Mouse (Mus musculus) heart, embryonic 14.5 days (tissue): ENCODE results near the gene H2-M10.6. TPM values are rescaled to one million over a fixed set of nuclear protein-coding genes. Genes with fewer than 3 reads are reported as not detected.

ENCODE experiments used
- ATAC-seq: fragments of 200-750 bp; cut with Nextera tagmentation; 2 replicates; pipeline ENCODE4 v1.8.0; 2017; ENCODE audit warnings: low read depth, moderate TSS enrichment; ENCODE audit not compliant: insufficient number of reproducible peaks, insufficient read depth, low FRiP score
- H3K27ac ChIP-seq, 2 experiments: fragments of 200-500 bp in 1 of 2; fragments of 300-500 bp in 1 of 2; sonication (generic) in 1 of 2; replicated peaks in 1 of 2; 2 replicates each; pipeline ENCODE4 v1.5.1; 2012 to 2014; ENCODE audit warnings: low read depth in 2 of 2, low read length in 2 of 2, control low read depth in 1 of 2, mild to moderate bottlenecking in 1 of 2, mixed read lengths in 1 of 2; ENCODE audit not compliant: control insufficient read depth in 1 of 2, insufficient read depth in 1 of 2
- H3K27me3 ChIP-seq: fragments of 300-500 bp; sonication (generic); 2 replicates; pipeline ENCODE4 v1.6.1; 2014; ENCODE audit warnings: mild to moderate bottlenecking, low read length, control low read depth; ENCODE audit not compliant: control insufficient read depth, insufficient read depth
- H3K36me3 ChIP-seq: fragments of 300-500 bp; sonication (generic); 2 replicates; pipeline ENCODE4 v1.6.1; 2014; ENCODE audit warnings: mild to moderate bottlenecking, control low read depth, low read length, mixed read lengths; ENCODE audit not compliant: control insufficient read depth, insufficient read depth
- H3K4me1 ChIP-seq, 2 experiments: fragments of 200-500 bp in 1 of 2; fragments of 300-500 bp in 1 of 2; sonication (generic) in 1 of 2; 2 replicates each; pipeline ENCODE4 v1.6.1; 2012 to 2014; ENCODE audit warnings: low read length in 2 of 2, control low read depth in 1 of 2, mixed read lengths in 1 of 2; ENCODE audit not compliant: control insufficient read depth in 2 of 2, insufficient read depth in 2 of 2
- H3K4me2 ChIP-seq: fragments of 300-500 bp; sonication (generic); 2 replicates; pipeline ENCODE4 v1.6.1; 2014; ENCODE audit warnings: mild to moderate bottlenecking, low read length
- H3K4me3 ChIP-seq, 2 experiments: fragments of 200-500 bp in 1 of 2; fragments of 300-500 bp in 1 of 2; sonication (generic) in 1 of 2; 2 replicates each; pipeline ENCODE4 v1.5.1; 2012 to 2014; ENCODE audit warnings: low read length in 2 of 2, mild to moderate bottlenecking in 2 of 2, control low read depth in 1 of 2, low read depth in 1 of 2, moderate library complexity in 1 of 2; ENCODE audit not compliant: control insufficient read depth in 1 of 2, insufficient read depth in 1 of 2
- H3K9ac ChIP-seq: fragments of 300-500 bp; sonication (generic); 2 replicates; pipeline ENCODE4 v1.6.1; 2014; ENCODE audit warnings: mild to moderate bottlenecking, low read length
- H3K9me3 ChIP-seq: fragments of 300-500 bp; sonication (generic); 2 replicates; pipeline ENCODE4 v1.6.1; 2016; ENCODE audit warnings: low read length, control low read depth; ENCODE audit not compliant: control insufficient read depth
- WGBS: fragments of 180-500 bp; shearing (Covaris S2); extraction: QIAGEN DNeasy Blood & Tissue Kit; methylation state at CpG from one replicate; pipeline ENCODE4 v1.1.7; 2014; 5-methylcytosine and 5-hydroxymethylcytosine counted together
- polyA plus RNA-seq: library from polyadenylated mRNA; unstranded; fragments of >200 nt; fragmentation: Nextera tagmentation; extraction: Ambion mirVana; gene quantifications from 2 replicates; pipeline ENCODE4 v1.2.1, GENCODE M21; 2014

H2-M10.6 gene
- polyA plus RNA-seq, 1 experiment from 2014 or later, result not detected

- 49% methylated on average over 4 of the region's 4 CpGs for WGBS
- Histone ChIP-seq H3K4me2 (no peak overlapping the region), H3K9ac (no peak overlapping the region), H3K36me3 (no peaks in the 10 kb centered on the region), H3K4me3 (no peak overlapping the region), H3K27ac (no peak overlapping the region), H3K27me3 (peaks cover 4% of the 10 kb centered on the region; the same call in 1 of the 2 replicates), H3K4me1 (peaks cover 6 to 8% of the 10 kb centered on the region in 2 experiments; a peak in 3 of 4 replicates), H3K9me3 (no peaks in the 10 kb centered on the region)
- no peak for ATAC-seq
These were observed 20.7 kb downstream of the H2-M10.6 start for GRCm38 (mm10) chr17:36832694-36833093.

- WGBS, result 30% methylated on average over 12 of the region's 12 CpGs
- ATAC-seq, result no peak
These were observed 23.8 kb downstream of the H2-M10.6 start for GRCm38 (mm10) chr17:36835591-36836426.

DNA sequence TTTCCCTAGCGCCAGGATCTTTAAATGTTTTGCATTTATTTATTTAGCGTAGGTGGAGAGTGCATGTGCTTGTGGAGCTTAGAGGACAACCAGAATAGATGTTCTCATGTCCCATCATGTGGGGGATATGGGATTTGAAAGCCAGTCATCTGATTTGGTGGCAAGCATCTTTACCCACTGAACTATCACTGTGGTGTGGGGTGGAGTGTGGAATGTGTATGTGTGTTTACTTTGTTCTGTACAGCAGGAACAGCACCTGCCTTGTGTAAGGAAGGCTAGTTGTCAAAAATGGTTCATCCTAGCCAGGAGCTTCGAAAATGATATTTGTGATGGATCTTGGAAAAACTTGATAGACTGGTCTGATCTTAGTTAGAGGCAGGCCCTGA, 24.4 kb downstream of the H2-M10.6 start:
- Histone ChIP-seq H3K4me2 (peak overlapping the region; percentile 78), H3K9ac (peak overlapping the region; percentile 74), H3K4me1 (peaks cover 6 to 15% of the 10 kb centered on the region in 2 experiments; a peak in 3 of 4 replicates), H3K27me3 (no peaks in the 10 kb centered on the region), H3K9me3 (no peaks in the 10 kb centered on the region), H3K27ac (peak overlapping the region; percentile 83 to 93), H3K4me3 (peak overlapping the region; percentile 57 to 65), H3K36me3 (0 out of 2 replicates have a peak, but pooled peaks cover 3% of the 10 kb centered on the region)
- no peak for ATAC-seq
- WGBS, result 18% methylated on average over 3 of the region's 3 CpGs

More at GRCm38 (mm10) chr17:36835591-36836426, 23.8 kb downstream of the H2-M10.6 start:
- H3K36me3 ChIP-seq, result 0 out of 2 replicates have a peak, but pooled peaks cover 3% of the 10 kb centered on the region
- H3K9ac ChIP-seq, result peak overlapping the region; percentile 74
- H3K4me2 ChIP-seq, result peak overlapping the region; percentile 78
- peaks cover 6 to 15% of the 10 kb centered on the region in 2 experiments; a peak in 3 of 4 replicates for H3K4me1 ChIP-seq
- peak overlapping the region; percentile 83 to 93 for H3K27ac ChIP-seq
- no peaks in the 10 kb centered on the region for H3K9me3 ChIP-seq
- H3K4me3 ChIP-seq, result peak overlapping the region; percentile 57 to 65; a peak in 3 of 4 replicates
- H3K27me3 ChIP-seq, result no peaks in the 10 kb centered on the region

DNA sequence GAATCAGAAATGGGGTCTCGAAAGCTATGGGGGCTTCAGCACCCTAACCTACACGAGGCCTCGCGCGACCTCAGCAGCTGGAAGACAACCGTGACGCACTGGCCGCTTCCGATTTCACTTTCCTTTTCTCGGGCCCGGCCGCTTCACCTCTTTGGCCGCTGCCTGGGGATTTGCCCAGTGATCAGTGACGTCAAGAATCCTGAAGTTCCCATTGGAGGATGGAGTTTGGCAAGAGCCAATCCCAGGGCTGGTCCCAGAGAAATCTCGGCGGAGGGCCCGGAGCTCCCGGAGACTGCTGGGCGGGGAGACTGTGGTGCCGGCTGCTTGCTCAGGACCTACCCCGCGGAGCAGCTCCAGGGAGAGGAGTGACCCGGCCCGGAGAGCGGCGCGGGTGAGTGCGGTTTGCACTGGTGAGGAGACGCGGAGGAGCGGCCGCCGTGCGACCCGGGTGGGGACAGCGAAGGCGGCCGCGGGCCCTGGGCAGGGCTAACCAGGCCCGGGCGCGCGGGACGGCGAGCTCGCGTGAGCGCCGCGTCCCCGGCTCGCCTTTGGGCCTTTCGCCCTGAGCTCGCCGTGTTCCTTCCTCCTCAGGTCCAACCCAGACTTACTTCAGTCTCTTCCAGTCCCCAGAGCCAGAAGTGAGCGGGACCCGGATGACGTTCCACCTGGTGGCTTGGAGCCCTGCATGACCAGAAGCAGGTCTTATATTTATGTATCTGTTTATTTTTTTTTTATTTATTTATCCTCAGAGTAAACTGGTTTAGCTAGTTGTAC, 25.1 kb downstream of the H2-M10.6 start, which contains the start of gene Trim26:
Trim26 (plus strand) TSS at position 261 of the 774 bp plus-strand sequence.
- H3K4me1 ChIP-seq, result peaks cover 6 to 15% of the 10 kb centered on the region in 2 experiments; a peak in 3 of 4 replicates
- H3K36me3 ChIP-seq, result 0 out of 2 replicates have a peak, but pooled peaks cover 3% of the 10 kb centered on the region
- no peaks in the 10 kb centered on the region for H3K27me3 ChIP-seq
- WGBS, result 0% methylated on average over 55 of the region's 58 CpGs
- H3K4me3 ChIP-seq, result peak within 1 kb of the TSS; percentile 65 to 75
- H3K4me2 ChIP-seq, result peak within 1 kb of the TSS; percentile 78
- peak; percentile 99 for ATAC-seq
- H3K9ac ChIP-seq, result peak within 1 kb of the TSS; percentile 88
- no peaks in the 10 kb centered on the region for H3K9me3 ChIP-seq
- peak within 1 kb of the TSS; percentile 83 to 93 for H3K27ac ChIP-seq

- no peak overlapping the region for H3K9ac ChIP-seq
- ATAC-seq, result no peak
- no peaks in the 10 kb centered on the region for H3K27me3 ChIP-seq
- 0 out of 2 replicates have a peak, but pooled peaks cover 3% of the 10 kb centered on the region for H3K36me3 ChIP-seq
- 79% methylated on average over 5 of the region's 5 CpGs for WGBS
- no peak overlapping the region for H3K4me3 ChIP-seq
- no peak overlapping the region for H3K27ac ChIP-seq
- H3K4me1 ChIP-seq, result peaks cover 6 to 24% of the 10 kb centered on the region in 2 experiments; a peak in 3 of 4 replicates
- no peak overlapping the region for H3K4me2 ChIP-seq
- no peaks in the 10 kb centered on the region for H3K9me3 ChIP-seq
These were observed 27.0 kb downstream of the H2-M10.6 start for GRCm38 (mm10) chr17:36839001-36839400.

- Histone ChIP-seq H3K4me1 (peaks cover 6 to 32% of the 10 kb centered on the region in 2 experiments; a peak in 3 of 4 replicates), H3K36me3 (0 out of 2 replicates have a peak, but pooled peaks cover 3% of the 10 kb centered on the region), H3K4me3 (no peak overlapping the region), H3K4me2 (no peak overlapping the region), H3K27ac (no peak overlapping the region), H3K27me3 (no peaks in the 10 kb centered on the region), H3K9me3 (no peaks in the 10 kb centered on the region), H3K9ac (no peak overlapping the region)
- ATAC-seq, result no peak
- 62% methylated on average over 3 of the region's 3 CpGs for WGBS
These were observed 28.0 kb downstream of the H2-M10.6 start for GRCm38 (mm10) chr17:36839931-36840330.

- ATAC-seq, result no peak
- H3K9ac ChIP-seq, result no peak overlapping the region
- H3K4me2 ChIP-seq, result no peak overlapping the region
- no peak overlapping the region for H3K27ac ChIP-seq
- no peaks in the 10 kb centered on the region for H3K9me3 ChIP-seq
- 0 out of 2 replicates have a peak, but pooled peaks cover 3% of the 10 kb centered on the region for H3K36me3 ChIP-seq
- H3K4me3 ChIP-seq, result no peak overlapping the region
- H3K27me3 ChIP-seq, result no peaks in the 10 kb centered on the region
- peaks cover 5 to 32% of the 10 kb centered on the region in 2 experiments; a peak in 3 of 4 replicates for H3K4me1 ChIP-seq
These were observed 29.0 kb downstream of the H2-M10.6 start for GRCm38 (mm10) chr17:36840961-36841445.
